In the genomic region with DNA sequence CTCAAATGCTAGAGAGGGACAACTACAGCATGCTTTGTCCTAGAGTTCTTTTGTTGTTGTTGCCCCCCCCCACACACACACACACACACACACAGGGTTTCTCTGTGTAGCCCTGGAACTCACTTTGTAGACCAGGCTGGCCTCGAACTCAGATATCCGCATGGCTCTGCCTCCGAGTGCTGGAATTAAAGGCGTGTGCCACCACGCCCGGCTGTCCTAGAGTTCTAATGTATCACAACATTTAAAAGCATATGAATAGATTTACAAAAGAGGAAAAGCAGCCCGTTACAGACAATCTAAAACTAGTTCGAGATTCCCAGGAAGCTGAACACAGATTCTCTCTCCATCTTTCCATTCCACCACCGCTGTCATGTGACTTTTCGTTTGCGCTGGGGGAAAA, we compare ENCODE assay signal across 9 mouse cellular contexts. TPM values are rescaled to one million over a fixed set of nuclear protein-coding genes. Genes with fewer than 3 reads are reported as not detected.
DNase-seq lines count a peak whose midpoint lies in the region; ATAC-seq lines count a peak whose summit lies in the region.
"Had no signal": no experiment of that assay in that cellular context is flagged by ENCODE, and none has a peak within 500 bp of the region (broad histone marks: within the 10 kb centered on the region; RNA-seq: fewer than 3 reads in every experiment).

No protein-coding gene starts in this region.

- H3K36me3 ChIP-seq in heart, embryonic 12.5 days: no peaks in the 10 kb centered on the region
- no peaks in the 10 kb centered on the region for H3K36me3 ChIP-seq in hindbrain, embryonic 10.5 days
- H3K36me3 ChIP-seq in midbrain, embryonic 11.5 days (ENCODE audit: control insufficient read depth, insufficient read depth, low read length): no peaks in the 10 kb centered on the region

- peak overlapping the region; percentile 61 for H3K4me2 ChIP-seq in heart, embryonic 12.5 days
- peak overlapping the region; percentile 34 for H3K4me2 ChIP-seq in midbrain, embryonic 11.5 days

- ATAC-seq in heart, embryonic 12.5 days (ENCODE audit: insufficient number of reproducible peaks, low FRiP score): no peak
- peak; percentile 10; the same call in 1 of the 2 replicates for ATAC-seq in midbrain, embryonic 11.5 days (ENCODE audit: low FRiP score)
- no peak for ATAC-seq in CD4-positive, CD25-positive, alpha-beta regulatory T cell, adult 4 months

- 25% methylated on average over 11 of the region's 11 CpGs for WGBS in heart, embryonic 12.5 days
- 25% methylated on average over 11 of the region's 11 CpGs for WGBS in hindbrain, embryonic 10.5 days
- WGBS in midbrain, embryonic 11.5 days: 24% methylated on average over 11 of the region's 11 CpGs

- H3K4me3 ChIP-seq in heart, embryonic 12.5 days: peak overlapping the region; percentile 46
- peak overlapping the region; percentile 50 for H3K4me3 ChIP-seq in hindbrain, embryonic 10.5 days
- H3K4me3 ChIP-seq in midbrain, embryonic 11.5 days (ENCODE audit: low read depth, low read length): peak overlapping the region; percentile 28

- H3K27me3 ChIP-seq in heart, embryonic 12.5 days (replicated peaks): no peaks in the 10 kb centered on the region
- H3K27me3 ChIP-seq in hindbrain, embryonic 10.5 days (ENCODE audit: insufficient read depth, poor library complexity, severe bottlenecking): no peaks in the 10 kb centered on the region
- no peaks in the 10 kb centered on the region for H3K27me3 ChIP-seq in midbrain, embryonic 11.5 days (ENCODE audit: control insufficient read depth, insufficient read depth, low read length)

- no peak for DNase-seq in heart, postnatal 4 days
- peak; percentile 59 for DNase-seq in R1 (ENCODE audit: low read depth, low spot score)
- DNase-seq in hindbrain, embryonic 10.5 days (ENCODE audit: low spot score): peak; percentile 16
- DNase-seq in midbrain, embryonic 11.5 days (ENCODE audit: low spot score, missing footprints): peak; percentile 86
- no peak for DNase-seq in adrenal gland, postnatal 25 days
- no peak for DNase-seq in ovary, postnatal 14 days (ENCODE audit: low spot score)

- H3K9me3 ChIP-seq in heart, embryonic 12.5 days (replicated peaks): no peaks in the 10 kb centered on the region
- H3K9me3 ChIP-seq in hindbrain, embryonic 10.5 days: no peaks in the 10 kb centered on the region
- H3K9me3 ChIP-seq in midbrain, embryonic 11.5 days (ENCODE audit: control insufficient read depth, low read length): no peaks in the 10 kb centered on the region

- H3K4me1 ChIP-seq in heart, embryonic 12.5 days (replicated peaks): peaks cover 5% of the 10 kb centered on the region; the same call in 1 of the 2 replicates
- H3K4me1 ChIP-seq in hindbrain, embryonic 10.5 days (replicated peaks): peaks cover 6% of the 10 kb centered on the region; the same call in 1 of the 2 replicates
- peaks cover 3% of the 10 kb centered on the region; the same call in 1 of the 2 replicates for H3K4me1 ChIP-seq in midbrain, embryonic 11.5 days (ENCODE audit: control insufficient read depth, insufficient read depth, low read length)

- H3K9ac ChIP-seq in heart, embryonic 12.5 days: no peak overlapping the region
- H3K9ac ChIP-seq in midbrain, embryonic 11.5 days (ENCODE audit: low read length): no peak overlapping the region

- H3K27ac ChIP-seq in heart, embryonic 12.5 days (ENCODE audit: poor library complexity, severe bottlenecking): no peak overlapping the region
- H3K27ac ChIP-seq in hindbrain, embryonic 10.5 days: no peak overlapping the region
- no peak overlapping the region for H3K27ac ChIP-seq in midbrain, embryonic 11.5 days (ENCODE audit: low read depth, low read length)

RNA-seq across cellular contexts. Expression of gene Vmn1r223, which starts 22.7 kb away (rescaled TPM):
- polyA plus RNA-seq in heart, embryonic 12.5 days (2016; fragmentation: Nextera tagmentation; extraction: Ambion mirVana): not detected in 2 replicates
- total RNA-seq in heart, postnatal 4 days (2021): not detected
- not detected in 2 replicates for polyA plus RNA-seq in hindbrain, embryonic 10.5 days (2016; fragmentation: Nextera tagmentation; extraction: Ambion mirVana)
- polyA plus RNA-seq in midbrain, embryonic 11.5 days (2014; fragmentation: Nextera tagmentation; extraction: Ambion mirVana): not detected in 2 replicates
- not detected for polyA plus RNA-seq in CD4-positive, CD25-positive, alpha-beta regulatory T cell, adult 4 months (2017; shearing (Covaris generic))
- total RNA-seq in adrenal gland, postnatal 25 days (2021): not detected in 2 replicates
- total RNA-seq: megakaryocyte-erythroid progenitor cell, adult 5-6 weeks had no signal

RNA-seq across cellular contexts. Expression of gene Vmn1r222, which starts 33.9 kb away (rescaled TPM):
- not detected in 2 replicates for polyA plus RNA-seq in heart, embryonic 12.5 days (2016; fragmentation: Nextera tagmentation; extraction: Ambion mirVana)
- not detected for total RNA-seq in heart, postnatal 4 days (2021)
- polyA plus RNA-seq in hindbrain, embryonic 10.5 days (2016; fragmentation: Nextera tagmentation; extraction: Ambion mirVana): not detected in 2 replicates
- polyA plus RNA-seq in midbrain, embryonic 11.5 days (2014; fragmentation: Nextera tagmentation; extraction: Ambion mirVana): not detected in 2 replicates
- polyA plus RNA-seq in CD4-positive, CD25-positive, alpha-beta regulatory T cell, adult 4 months (2017; shearing (Covaris generic)): not detected
- not detected in 2 replicates for total RNA-seq in adrenal gland, postnatal 25 days (2021)
- total RNA-seq: megakaryocyte-erythroid progenitor cell, adult 5-6 weeks had no signal

RNA-seq across cellular contexts. Expression of gene Vmn1r221, which starts 55.8 kb away (rescaled TPM):
- polyA plus RNA-seq in heart, embryonic 12.5 days (2016; fragmentation: Nextera tagmentation; extraction: Ambion mirVana): not detected in 2 replicates
- not detected for total RNA-seq in heart, postnatal 4 days (2021)
- polyA plus RNA-seq in hindbrain, embryonic 10.5 days (2016; fragmentation: Nextera tagmentation; extraction: Ambion mirVana): not detected in 2 replicates
- polyA plus RNA-seq in midbrain, embryonic 11.5 days (2014; fragmentation: Nextera tagmentation; extraction: Ambion mirVana): not detected in 2 replicates
- not detected for polyA plus RNA-seq in CD4-positive, CD25-positive, alpha-beta regulatory T cell, adult 4 months (2017; shearing (Covaris generic))
- not detected in 2 replicates for total RNA-seq in adrenal gland, postnatal 25 days (2021)
- total RNA-seq: megakaryocyte-erythroid progenitor cell, adult 5-6 weeks had no signal

Comparison
In these comparisons a context has a peak if more than half of its experiments do, and no peak if none do; other contexts are left out.
1. DNase-seq: peak in R1 (single experiment), hindbrain, embryonic 10.5 days (single experiment) and midbrain, embryonic 11.5 days (single experiment); none in heart, postnatal 4 days (single experiment), adrenal gland, postnatal 25 days (single experiment) and ovary, postnatal 14 days (single experiment).
2. Peak in every context shown above with its lines, with median percentiles within 50 percentile points of each other: H3K4me3 ChIP-seq.